Mouse (Mus musculus) MEL (cell line): Measurements from ENCODE around the gene Zcchc14. TPM values are rescaled to one million over a fixed set of nuclear protein-coding genes. Genes with fewer than 3 reads are reported as not detected.

Experiments used
- DNase-seq: peaks from one replicate; pipeline ENCODE4 v3.0.0; 2011; ENCODE audit warnings: low read depth, low spot score
- H3K27ac ChIP-seq: 2 replicates; pipeline ENCODE4 v1.5.1; 2012; ENCODE audit warnings: low read depth, mild to moderate bottlenecking, control low read depth, low read length, moderate library complexity; ENCODE audit not compliant: control insufficient read depth
- H3K27me3 ChIP-seq, 2 experiments: fragments of 150-350 bp in 1 of 2; sonication (generic) in 1 of 2; 2 replicates each; pipeline ENCODE4 v1.6.1; 2012; ENCODE audit warnings: low read length in 2 of 2, mild to moderate bottlenecking in 2 of 2, improper control_type of control experiment in 1 of 2, moderate library complexity in 1 of 2; ENCODE audit not compliant: insufficient read depth in 2 of 2, control insufficient read depth in 1 of 2
- H3K36me3 ChIP-seq, 2 experiments: 2 replicates each; pipeline ENCODE4 v1.6.1; 2012 to 2014; ENCODE audit warnings: low read length in 2 of 2, improper control_type of control experiment in 1 of 2, inconsistent platforms in 1 of 2, mild to moderate bottlenecking in 1 of 2; ENCODE audit not compliant: insufficient read depth in 2 of 2, control insufficient read depth in 1 of 2
- H3K4me1 ChIP-seq, 2 experiments: fragments of 150-350 bp in 1 of 2; sonication (generic) in 1 of 2; 2 replicates each; pipeline ENCODE4 v1.6.1; 2012; ENCODE audit warnings: low read length in 2 of 2, improper control_type of control experiment in 1 of 2, mild to moderate bottlenecking in 1 of 2; ENCODE audit not compliant: insufficient read depth in 2 of 2, control insufficient read depth in 1 of 2
- H3K4me3 ChIP-seq, 2 experiments: fragments of 150-350 bp in 1 of 2; sonication (generic) in 1 of 2; 2 replicates each; pipeline ENCODE4 v1.5.1; 2012; ENCODE audit warnings: low read depth in 2 of 2, low read length in 2 of 2, mild to moderate bottlenecking in 2 of 2, moderate library complexity in 2 of 2, control low read depth in 1 of 2, improper control_type of control experiment in 1 of 2; ENCODE audit not compliant: control insufficient read depth in 1 of 2, insufficient read depth in 1 of 2
- H3K79me2 ChIP-seq: 2 replicates; pipeline ENCODE4 v1.6.1; 2012; ENCODE audit warnings: mild to moderate bottlenecking, low read length, moderate library complexity; ENCODE audit not compliant: control insufficient read depth, poor library complexity, insufficient read depth
- H3K9ac ChIP-seq: 2 replicates; pipeline ENCODE4 v1.6.1; 2012; ENCODE audit warnings: low read depth, mild to moderate bottlenecking, control low read depth, low read length, moderate library complexity; ENCODE audit not compliant: control insufficient read depth, poor library complexity, severe bottlenecking
- H3K9me3 ChIP-seq: fragments of 150-350 bp; sonication (generic); replicated peaks from 2 replicates; pipeline ENCODE4 v1.6.1; 2012; ENCODE audit warnings: mild to moderate bottlenecking, low read length, improper control_type of control experiment, moderate library complexity; ENCODE audit not compliant: insufficient read depth
- BHLHE40 ChIP-seq: IDR thresholded peaks from 2 replicates; pipeline ENCODE4 v1.6.1; 2012; ENCODE audit warnings: low read depth, mild to moderate bottlenecking, inconsistent platforms, low read length, improper control_type of control experiment, borderline replicate concordance
- CHD1 ChIP-seq: IDR thresholded peaks from 2 replicates; pipeline ENCODE4 v1.6.1; 2012; ENCODE audit warnings: low read depth, mild to moderate bottlenecking, inconsistent platforms, low read length, improper control_type of control experiment
- CTCF ChIP-seq, 3 experiments: IDR thresholded peaks in 2 of 3; conservative IDR thresholded peaks in 1 of 3; 2 replicates each; pipeline ENCODE4 v1.5.1; 2011 to 2012; ENCODE audit warnings: low read length in 3 of 3, low read depth in 2 of 3, mild to moderate bottlenecking in 2 of 3, improper control_type of control experiment in 1 of 3, inconsistent platforms in 1 of 3, mixed read lengths in 1 of 3, moderate library complexity in 1 of 3; ENCODE audit not compliant: control insufficient read depth in 1 of 3, insufficient read depth in 1 of 3, poor library complexity in 1 of 3, severe bottlenecking in 1 of 3
- EP300 ChIP-seq, 2 experiments: IDR thresholded peaks; 2 replicates each; pipeline ENCODE4 v1.6.1; 2011; ENCODE audit warnings: improper control_type of control experiment in 2 of 2, low read length in 2 of 2, low read depth in 1 of 2, mild to moderate bottlenecking in 1 of 2
- GABPA ChIP-seq: IDR thresholded peaks from 2 replicates; pipeline ENCODE4 v1.6.1; 2012; ENCODE audit warnings: low read depth, mild to moderate bottlenecking, inconsistent platforms, low read length, improper control_type of control experiment, moderate library complexity
- GATA1 ChIP-seq: IDR thresholded peaks from 2 replicates; pipeline ENCODE4 v1.6.1; 2011; ENCODE audit warnings: low read depth, low read length, improper control_type of control experiment
- HCFC1 ChIP-seq: IDR thresholded peaks from 2 replicates; pipeline ENCODE4 v1.6.1; 2012; ENCODE audit warnings: low read depth, mild to moderate bottlenecking, inconsistent platforms, low read length, improper control_type of control experiment, moderate library complexity
- KAT2A ChIP-seq: conservative IDR thresholded peaks from 2 replicates; pipeline ENCODE4 v1.6.1; 2012; ENCODE audit warnings: low read depth, low read length, improper control_type of control experiment, inconsistent platforms
- MAFK ChIP-seq: IDR thresholded peaks from 2 replicates; pipeline ENCODE4 v1.6.1; 2011; ENCODE audit warnings: low read depth, mild to moderate bottlenecking, low read length, improper control_type of control experiment, borderline replicate concordance
- MAZ ChIP-seq: IDR thresholded peaks from 2 replicates; pipeline ENCODE4 v1.6.1; 2012; ENCODE audit warnings: low read depth, mild to moderate bottlenecking, inconsistent platforms, low read length, improper control_type of control experiment
- MYC ChIP-seq: IDR thresholded peaks from 2 replicates; pipeline ENCODE4 v1.6.1; 2011; ENCODE audit warnings: low read depth, mild to moderate bottlenecking, low read length, improper control_type of control experiment, moderate library complexity
- NELFE ChIP-seq: IDR thresholded peaks from 2 replicates; pipeline ENCODE4 v1.6.1; 2011; ENCODE audit warnings: low read depth, low read length, improper control_type of control experiment
- NRF1 ChIP-seq: IDR thresholded peaks from 2 replicates; pipeline ENCODE4 v1.6.1; 2014; ENCODE audit warnings: low read depth, mild to moderate bottlenecking, inconsistent platforms, low read length, improper control_type of control experiment, moderate library complexity; ENCODE audit not compliant: poor library complexity, insufficient read depth, severe bottlenecking
- POLR2A ChIP-seq, 2 experiments: IDR thresholded peaks; 2 replicates each; pipeline ENCODE4 v1.6.1; 2011 to 2012; ENCODE audit warnings: low read length in 2 of 2, mild to moderate bottlenecking in 2 of 2, control low read depth in 1 of 2, improper control_type of control experiment in 1 of 2, low read depth in 1 of 2, moderate library complexity in 1 of 2; ENCODE audit not compliant: control insufficient read depth in 1 of 2, insufficient read depth in 1 of 2, poor library complexity in 1 of 2
- TAL1 ChIP-seq: IDR thresholded peaks from 2 replicates; pipeline ENCODE4 v1.6.1; 2012; ENCODE audit warnings: mild to moderate bottlenecking, inconsistent platforms, low read length, moderate library complexity, mixed read lengths
- USF2 ChIP-seq, 2 experiments: IDR thresholded peaks; 2 replicates each; pipeline ENCODE4 v1.6.1; 2011 to 2012; ENCODE audit warnings: improper control_type of control experiment in 2 of 2, low read length in 2 of 2, borderline replicate concordance in 1 of 2, inconsistent platforms in 1 of 2, low read depth in 1 of 2, mild to moderate bottlenecking in 1 of 2; ENCODE audit not compliant: insufficient read depth in 1 of 2
- ZKSCAN1 ChIP-seq: IDR thresholded peaks from 2 replicates; pipeline ENCODE4 v1.6.1; 2012; ENCODE audit warnings: low read depth, mild to moderate bottlenecking, inconsistent platforms, low read length, improper control_type of control experiment, moderate library complexity
- ZNF384 ChIP-seq: IDR thresholded peaks from 2 replicates; pipeline ENCODE4 v1.6.1; 2012; ENCODE audit warnings: low read depth, mild to moderate bottlenecking, inconsistent platforms, low read length, improper control_type of control experiment
- polyA plus RNA-seq, 2 experiments: library from polyadenylated mRNA; stranded (reverse) in 1 of 2; unstranded in 1 of 2; fragments of >175 nt in 1 of 2; fragments of >200 nt in 1 of 2; gene quantifications; 2 replicates each; pipeline versions ENCODE4 v1.2.1 to v1.2.4; 2012; ENCODE audit warnings: low replicate concordance in 2 of 2, low read depth in 1 of 2; ENCODE audit not compliant: insufficient read length in 2 of 2, insufficient read depth in 1 of 2, missing spikeins in 1 of 2
- total RNA-seq: library from RNA; depleted of rRNA; stranded (reverse); fragments of 300-350 nt; gene quantifications from 2 replicates; pipeline ENCODE4 v1.2.3, GENCODE M21; 2012

Gene Zcchc14
- total and polyA plus RNA-seq, 3 experiments, result 0.04 to 0.11 TPM; not detected in 1

GRCm38 (mm10) chr8:121620801-121621516, 31.7 kb downstream of the Zcchc14 start:
- Histone ChIP-seq H3K36me3 (no peaks in the 10 kb centered on the region), H3K4me3 (no peak overlapping the region), H3K9me3 (no peaks in the 10 kb centered on the region), H3K4me1 (no peaks in the 10 kb centered on the region), H3K27me3 (no peaks in the 10 kb centered on the region), H3K27ac (no peak overlapping the region), H3K9ac (no peak overlapping the region), H3K79me2 (no peaks in the 10 kb centered on the region)
- DNase-seq, result no peak
- TF ChIP-seq BHLHE40, result no peak
- TF ChIP-seq MYC, result no peak
- TF ChIP-seq TAL1, result no peak
- TF ChIP-seq MAFK, result no peak
- no peak for TF ChIP-seq CHD1
- TF ChIP-seq, all 39 proteins: peak for 0

GRCm38 (mm10) chr8:121619401-121619995, 33.2 kb downstream of the Zcchc14 start:
- DNase-seq, result no peak
- no peak for TF ChIP-seq USF2 (IDR thresholded peaks at IDR 0.05; ENCODE audit: borderline replicate concordance in 1 of 2, insufficient read depth in 1 of 2, low read depth in 1 of 2, low read length in 2 of 2)
- TF ChIP-seq GATA1, result no peak
- TF ChIP-seq ZNF384, result no peak
- TF ChIP-seq MAFK, result no peak
- no peak for TF ChIP-seq GABPA
- TF ChIP-seq CTCF (IDR thresholded peaks at IDR 0.05 in 2 of 3, conservative IDR thresholded peaks at IDR 0.05 in 1 of 3; ENCODE audit: control insufficient read depth in 1 of 3, insufficient read depth in 1 of 3, low read depth in 2 of 3, low read length in 3 of 3, poor library complexity in 1 of 3, severe bottlenecking in 1 of 3), result no peak
- TF ChIP-seq NELFE, result no peak
- TF ChIP-seq KAT2A, result no peak
- no peak for TF ChIP-seq MAZ
- TF ChIP-seq BHLHE40, result no peak
- no peak for TF ChIP-seq POLR2A (IDR thresholded peaks at IDR 0.05; ENCODE audit: control insufficient read depth in 1 of 2, insufficient read depth in 1 of 2, low read depth in 1 of 2, low read length in 2 of 2, poor library complexity in 1 of 2)
- TF ChIP-seq ZKSCAN1, result no peak
- no peak for TF ChIP-seq EP300 (IDR thresholded peaks at IDR 0.05; ENCODE audit: low read depth in 1 of 2, low read length in 2 of 2)
- no peak for TF ChIP-seq NRF1
- TF ChIP-seq HCFC1, result no peak
- no peak for TF ChIP-seq CHD1
- TF ChIP-seq, all 39 proteins: peak for 0
- Histone ChIP-seq H3K36me3 (no peaks in the 10 kb centered on the region), H3K9ac (no peak overlapping the region), H3K4me1 (no peaks in the 10 kb centered on the region), H3K4me3 (no peak overlapping the region), H3K27me3 (no peaks in the 10 kb centered on the region), H3K27ac (no peak overlapping the region), H3K79me2 (no peaks in the 10 kb centered on the region), H3K9me3 (no peaks in the 10 kb centered on the region)
